Mouse (Mus musculus): ENCODE data around the gene 2510002D24Rik. TPM values are rescaled to one million over a fixed set of nuclear protein-coding genes. Genes with fewer than 3 reads are reported as not detected.

Gene 2510002D24Rik
- total and polyA plus RNA-seq, 2 experiments from 2014 or later, result 32.9 to 45.6 TPM

DNA sequence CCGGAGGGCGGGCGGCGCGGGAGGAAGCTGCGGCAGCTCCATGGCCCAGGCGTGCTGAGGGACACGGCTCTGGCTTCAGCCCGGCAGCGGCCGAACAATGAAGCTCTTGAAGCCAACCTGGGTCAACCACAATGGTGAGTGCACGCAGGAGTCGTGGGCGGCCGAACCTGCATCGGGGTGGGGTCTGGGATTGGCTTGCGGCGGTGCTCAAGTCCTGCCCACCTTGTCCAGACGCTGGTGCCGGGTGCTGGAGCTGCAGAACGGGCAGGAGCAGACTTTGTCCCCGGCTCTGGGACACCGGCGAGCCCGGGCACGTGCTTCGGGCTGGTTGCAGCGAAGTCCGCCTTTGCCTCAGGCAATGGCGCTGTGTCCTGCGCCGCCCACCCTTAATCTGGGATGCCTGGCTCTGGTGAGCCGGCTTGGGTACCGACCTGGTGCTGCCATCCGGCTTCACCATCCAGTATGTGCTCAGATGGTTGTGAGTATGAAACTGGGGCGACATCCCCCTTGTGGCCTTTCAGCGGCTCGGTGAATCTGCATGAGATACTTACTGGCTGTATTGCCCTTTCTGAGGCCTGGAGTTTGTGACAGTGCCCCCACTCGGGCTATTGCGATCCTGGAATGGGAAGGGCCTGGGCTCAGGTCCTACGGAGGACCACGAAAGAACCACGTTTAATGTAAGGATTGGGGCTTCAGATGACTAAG is 41.2 kb downstream of the 2510002D24Rik start:
- Histone ChIP-seq H3K4me2 (ENCODE audit: low read depth, low read length) (peak overlapping the region; percentile 98), H3K27ac (ENCODE audit: low read depth) (peak overlapping the region; percentile 92), H3K9me3 (replicated peaks; ENCODE audit: control insufficient read depth, low read length) (no peaks in the 10 kb centered on the region), H3K4me1 (ENCODE audit: control insufficient read depth, insufficient read depth) (peaks cover 6% of the 10 kb centered on the region), H3K36me3 (replicated peaks; ENCODE audit: control insufficient read depth, insufficient read depth, low read length) (peaks cover 21% of the 10 kb centered on the region), H3K4me3 (ENCODE audit: low read depth, low read length) (peak overlapping the region; percentile 83), H3K27me3 (ENCODE audit: control insufficient read depth, insufficient read depth, low read length) (no peaks in the 10 kb centered on the region), H3K9ac (replicated peaks; ENCODE audit: low read depth, low read length) (peak overlapping the region; percentile 87)
- TF ChIP-seq CTCF (IDR thresholded peaks at IDR 0.05; ENCODE audit: low read depth) (peak; percentile 40), EP300 (IDR thresholded peaks at IDR 0.05; ENCODE audit: low read depth) (no peak)
- peak; percentile 12 for DNase-seq (ENCODE audit: low spot score)
- peak; percentile 6; the same call in 1 of the 2 replicates for ATAC-seq (ENCODE audit: insufficient read depth, low read depth)
- under 1% methylated on average over 42 of the region's 43 CpGs for WGBS

DNA sequence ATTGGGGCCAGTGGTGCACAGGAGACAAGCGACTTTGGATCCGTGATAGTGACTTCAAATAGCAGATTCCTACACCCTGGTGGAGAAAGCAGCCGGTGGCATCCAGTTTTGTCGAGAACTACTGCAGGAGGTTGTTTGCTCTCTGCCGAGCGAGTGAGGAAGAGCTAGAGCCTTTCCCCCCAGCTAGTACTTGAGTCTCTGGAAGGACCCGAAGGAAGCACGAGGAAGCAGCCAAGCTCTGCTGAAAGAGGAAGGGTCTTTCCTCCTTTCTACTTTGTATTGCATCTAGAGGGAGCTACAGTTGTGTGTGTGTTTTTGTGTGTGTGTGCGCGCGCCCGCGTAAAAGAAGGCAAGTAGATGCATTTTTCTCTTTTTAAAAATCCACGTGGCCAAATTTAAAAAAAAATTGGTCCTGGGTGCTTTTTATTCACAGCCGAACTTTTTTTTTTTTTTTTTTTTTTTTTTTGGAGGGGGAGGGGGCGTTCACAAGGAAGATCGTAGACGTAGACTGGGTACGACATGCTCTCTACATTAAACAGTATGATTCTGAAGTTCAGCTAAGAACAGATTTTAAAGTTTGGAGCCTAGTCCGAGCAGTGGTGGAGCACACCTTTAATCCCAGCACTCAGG is 41.8 kb downstream of the 2510002D24Rik start:
- 21% methylated on average over 20 of the region's 20 CpGs for WGBS
- DNase-seq (ENCODE audit: low spot score), result peak; percentile 9

DNA sequence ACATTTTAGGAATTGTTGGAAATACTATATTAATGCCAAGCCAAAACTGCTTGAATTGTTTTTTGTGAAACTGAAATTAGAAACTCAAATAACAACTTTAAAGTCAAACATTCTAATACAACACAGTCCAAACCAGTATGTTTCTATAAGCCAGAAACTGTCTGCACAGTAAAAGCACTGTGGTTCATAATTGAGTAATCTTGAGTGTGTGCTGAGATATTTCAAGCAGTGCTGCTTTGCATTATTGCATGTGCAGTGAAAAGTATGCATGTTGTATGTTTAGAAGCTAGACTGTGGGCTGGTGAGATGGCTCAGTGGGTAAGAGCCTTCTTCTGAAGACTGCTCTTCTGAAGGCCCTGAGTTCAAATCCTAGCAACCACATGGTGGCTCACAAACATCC is 47.7 kb downstream of the 2510002D24Rik start:
- H3K27ac ChIP-seq (ENCODE audit: low read depth), result no peak overlapping the region
- H3K27me3 ChIP-seq (ENCODE audit: control insufficient read depth, insufficient read depth, low read length), result no peaks in the 10 kb centered on the region
- no peak overlapping the region for H3K4me2 ChIP-seq (ENCODE audit: low read depth, low read length)
- H3K4me1 ChIP-seq (ENCODE audit: control insufficient read depth, insufficient read depth), result 0 out of 2 replicates have a peak, but pooled peaks cover 4% of the 10 kb centered on the region
- H3K36me3 ChIP-seq (replicated peaks; ENCODE audit: control insufficient read depth, insufficient read depth, low read length), result no peaks in the 10 kb centered on the region
- no peaks in the 10 kb centered on the region for H3K9me3 ChIP-seq (replicated peaks; ENCODE audit: control insufficient read depth, low read length)
- TF ChIP-seq EP300 (IDR thresholded peaks at IDR 0.05; ENCODE audit: low read depth), result no peak
- no peak for TF ChIP-seq CTCF (IDR thresholded peaks at IDR 0.05; ENCODE audit: low read depth)
- DNase-seq (ENCODE audit: low spot score), result no peak
- ATAC-seq (ENCODE audit: insufficient read depth, low read depth), result no peak
- no peak overlapping the region for H3K9ac ChIP-seq (replicated peaks; ENCODE audit: low read depth, low read length)
- no peak overlapping the region for H3K4me3 ChIP-seq (ENCODE audit: low read depth, low read length)

More for the DNA sequence above, 41.8 kb downstream of the 2510002D24Rik start:
- Histone ChIP-seq H3K27ac (ENCODE audit: low read depth) (peak overlapping the region; percentile 92), H3K9ac (replicated peaks; ENCODE audit: low read depth, low read length) (peak overlapping the region; percentile 87), H3K27me3 (ENCODE audit: control insufficient read depth, insufficient read depth, low read length) (no peaks in the 10 kb centered on the region), H3K4me1 (ENCODE audit: control insufficient read depth, insufficient read depth) (peaks cover 6% of the 10 kb centered on the region), H3K4me3 (ENCODE audit: low read depth, low read length) (peak overlapping the region; percentile 83), H3K4me2 (ENCODE audit: low read depth, low read length) (peak overlapping the region; percentile 98), H3K36me3 (replicated peaks; ENCODE audit: control insufficient read depth, insufficient read depth, low read length) (peaks cover 14% of the 10 kb centered on the region), H3K9me3 (replicated peaks; ENCODE audit: control insufficient read depth, low read length) (no peaks in the 10 kb centered on the region)
- ATAC-seq (ENCODE audit: insufficient read depth, low read depth), result no peak
- TF ChIP-seq CTCF (IDR thresholded peaks at IDR 0.05; ENCODE audit: low read depth) (no peak), EP300 (IDR thresholded peaks at IDR 0.05; ENCODE audit: low read depth) (no peak)

Other genes starting within 250 kb of the 2510002D24Rik start
- gene Tbx1, start 245.9 kb upstream of the 2510002D24Rik start, total RNA-seq (2014; rRNA removed; ENCODE audit: low replicate concordance), result 2.1 TPM in 1 of 2 replicates, not detected in the other
- gene Tbx1, start 245.9 kb upstream of the 2510002D24Rik start, polyA plus RNA-seq (2015; fragmentation: Nextera tagmentation; extraction: Ambion mirVana), result 0.11 and 0.14 TPM in 2 replicates
- 2.1 and 5.4 TPM in 2 replicates for gene Gp1bb, start 214.2 kb upstream of the 2510002D24Rik start, total RNA-seq (2014; rRNA removed; ENCODE audit: low replicate concordance)
- 3.0 TPM in 2 replicates for gene Gp1bb, start 214.2 kb upstream of the 2510002D24Rik start, polyA plus RNA-seq (2015; fragmentation: Nextera tagmentation; extraction: Ambion mirVana)
- not detected in 2 replicates for gene Gm49601, start 210.2 kb upstream of the 2510002D24Rik start, total RNA-seq (2014; rRNA removed; ENCODE audit: low replicate concordance)
- gene Gm49601, start 210.2 kb upstream of the 2510002D24Rik start, polyA plus RNA-seq (2015; fragmentation: Nextera tagmentation; extraction: Ambion mirVana), result 0.32 and 0.34 TPM in 2 replicates
- gene Sept5, start 206.6 kb upstream of the 2510002D24Rik start, total RNA-seq (2014; rRNA removed; ENCODE audit: low replicate concordance), result 8.7 and 12.3 TPM in 2 replicates
- 3.8 and 5.5 TPM in 2 replicates for gene Sept5, start 206.6 kb upstream of the 2510002D24Rik start, polyA plus RNA-seq (2015; fragmentation: Nextera tagmentation; extraction: Ambion mirVana)
- 89.6 and 108 TPM in 2 replicates for gene Cldn5, start 59.7 kb upstream of the 2510002D24Rik start, total RNA-seq (2014; rRNA removed; ENCODE audit: low replicate concordance)
- gene Cldn5, start 59.7 kb upstream of the 2510002D24Rik start, polyA plus RNA-seq (2015; fragmentation: Nextera tagmentation; extraction: Ambion mirVana), result 44.8 and 54.2 TPM in 2 replicates
- gene Ufd1, start 24.8 kb upstream of the 2510002D24Rik start, total RNA-seq (2014; rRNA removed; ENCODE audit: low replicate concordance), result 31.5 and 62.7 TPM in 2 replicates
- gene Ufd1, start 24.8 kb upstream of the 2510002D24Rik start, polyA plus RNA-seq (2015; fragmentation: Nextera tagmentation; extraction: Ambion mirVana), result 70.2 and 74.4 TPM in 2 replicates
- gene Cdc45, start 24.6 kb upstream of the 2510002D24Rik start, total RNA-seq (2014; rRNA removed; ENCODE audit: low replicate concordance), result 16.3 and 25.7 TPM in 2 replicates
- gene Cdc45, start 24.6 kb upstream of the 2510002D24Rik start, polyA plus RNA-seq (2015; fragmentation: Nextera tagmentation; extraction: Ambion mirVana), result 10.3 and 12.1 TPM in 2 replicates
- gene Gm28539, start within 50 bp of the 2510002D24Rik start, total RNA-seq (2014; rRNA removed; ENCODE audit: low replicate concordance), result 2.1 and 13.1 TPM in 2 replicates
- not detected in 2 replicates for gene Gm28539, start within 50 bp of the 2510002D24Rik start, polyA plus RNA-seq (2015; fragmentation: Nextera tagmentation; extraction: Ambion mirVana)
- gene Mrpl40, start 40.3 kb downstream of the 2510002D24Rik start, total RNA-seq (2014; rRNA removed; ENCODE audit: low replicate concordance), result 10.1 and 24.9 TPM in 2 replicates
- gene Mrpl40, start 40.3 kb downstream of the 2510002D24Rik start, polyA plus RNA-seq (2015; fragmentation: Nextera tagmentation; extraction: Ambion mirVana), result 83.7 and 87.1 TPM in 2 replicates
- gene Hira, start 40.5 kb downstream of the 2510002D24Rik start, total RNA-seq (2014; rRNA removed; ENCODE audit: low replicate concordance), result 19.0 and 21.8 TPM in 2 replicates
- gene Hira, start 40.5 kb downstream of the 2510002D24Rik start, polyA plus RNA-seq (2015; fragmentation: Nextera tagmentation; extraction: Ambion mirVana), result 5.2 and 6.7 TPM in 2 replicates